10 mouse cellular contexts compared by ENCODE assay signal in the genomic region with DNA sequence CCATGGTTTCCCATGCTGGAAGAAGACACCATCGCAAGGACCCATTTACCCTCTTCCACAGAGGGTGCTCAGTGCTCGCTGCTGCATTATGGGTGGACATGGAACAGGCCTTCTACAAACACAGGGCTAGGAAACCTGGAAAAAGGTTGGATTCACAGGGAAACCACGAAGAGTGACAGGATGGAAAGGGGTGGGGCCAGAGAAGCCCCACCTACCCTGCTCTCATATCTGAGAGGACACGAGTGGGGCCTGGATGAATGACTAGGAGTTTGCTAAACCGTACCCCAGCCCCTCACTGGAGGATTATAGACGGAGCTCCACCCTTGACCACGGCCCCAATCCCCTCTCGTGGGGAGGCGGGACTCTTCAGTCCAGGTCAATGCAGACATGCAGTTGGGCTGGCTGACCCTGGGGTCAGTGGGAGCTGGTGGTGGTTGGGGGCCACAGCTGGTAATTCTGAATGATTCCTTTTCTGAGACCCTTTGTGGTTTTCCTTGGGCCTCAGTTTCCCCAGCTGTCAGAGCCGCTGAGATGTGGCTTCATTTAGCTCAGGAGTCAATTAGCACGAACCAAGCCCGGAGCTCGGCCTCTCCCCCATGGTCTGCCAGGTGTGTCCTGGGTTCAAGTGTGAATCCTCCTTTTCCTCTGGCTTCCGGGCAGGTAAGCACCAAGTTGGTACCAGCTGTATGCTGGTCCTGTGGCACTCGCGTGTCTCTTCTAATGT. TPM values are rescaled to one million over a fixed set of nuclear protein-coding genes. Genes with fewer than 3 reads are reported as not detected.
DNase-seq lines count a peak whose midpoint lies in the region; ATAC-seq and TF ChIP-seq lines count a peak whose summit lies in the region.
"Had no signal": no experiment of that assay in that cellular context is flagged by ENCODE, and none has a peak within 500 bp of the region (broad histone marks: within the 10 kb centered on the region; RNA-seq: fewer than 3 reads in every experiment).

No protein-coding gene starts in this region.

- H3K9ac ChIP-seq in CH12.LX (ENCODE audit: insufficient read depth, low read depth), result no peak overlapping the region
- no peak overlapping the region for H3K9ac ChIP-seq in forebrain, embryonic 12.5 days
- no peak overlapping the region for H3K9ac ChIP-seq in liver, embryonic 11.5 days (ENCODE audit: low read depth, low read length)

- no peak for TF ChIP-seq POLR2A in CH12.LX (IDR thresholded peaks at IDR 0.05; ENCODE audit: low read depth, low read length)

- 0 out of 2 replicates have a peak, but pooled peaks cover 5% of the 10 kb centered on the region for H3K79me2 ChIP-seq in CH12.LX (replicated peaks; ENCODE audit: control insufficient read depth, extremely low read depth, insufficient read depth, poor library complexity, severe bottlenecking)

- DNase-seq in heart, embryonic 10.5 days (ENCODE audit: low spot score), result no peak
- DNase-seq in heart, adult 18-20 months, result no peak
- no peak for DNase-seq in CH12.LX (ENCODE audit: extremely low read depth)
- DNase-seq in liver, embryonic 11.5 days (ENCODE audit: low spot score), result no peak
- DNase-seq in frontal cortex, postnatal 14 days (ENCODE audit: low spot score in 2 of 2), result no peak
- no peak for DNase-seq in thymus, adult 18-20 months

- no peak overlapping the region for H3K4me2 ChIP-seq in CH12.LX (ENCODE audit: insufficient read depth, low read depth, poor library complexity, severe bottlenecking)
- H3K4me2 ChIP-seq in forebrain, embryonic 12.5 days, result no peak overlapping the region
- H3K4me2 ChIP-seq in liver, embryonic 11.5 days, result no peak overlapping the region

- TF ChIP-seq EP300 in CH12.LX (IDR thresholded peaks at IDR 0.05; ENCODE audit: low read length), result no peak

- no peak for TF ChIP-seq RAD21 in CH12.LX (IDR thresholded peaks at IDR 0.05; ENCODE audit: low read depth, low read length)

- H3K9me3 ChIP-seq in heart, embryonic 10.5 days, result no peaks in the 10 kb centered on the region
- H3K9me3 ChIP-seq in CH12.LX (replicated peaks; ENCODE audit: low read length), result no peaks in the 10 kb centered on the region
- H3K9me3 ChIP-seq in forebrain, embryonic 12.5 days, result no peaks in the 10 kb centered on the region
- no peaks in the 10 kb centered on the region for H3K9me3 ChIP-seq in liver, embryonic 11.5 days (ENCODE audit: control insufficient read depth, low read length)
- H3K9me3 ChIP-seq: G1E had no signal

- ATAC-seq in forebrain, embryonic 12.5 days (ENCODE audit: low FRiP score), result no peak
- ATAC-seq in liver, embryonic 11.5 days (replicated peaks; ENCODE audit: low FRiP score), result no peak
- ATAC-seq in megakaryocyte-erythroid progenitor cell, adult 5-6 weeks (replicated peaks; ENCODE audit: low FRiP score, low TSS enrichment, poor library complexity, severe bottlenecking), result no peak

- dilution Hi-C loops in CH12.LX (cut with MboI; ENCODE audit: extremely low pct_ligation_motif_present, extremely low pct_unique_long_range_greater_than_20kb, low sequenced_read_pairs), result no loop called here

- in situ Hi-C loops in CH12.LX (cut with MboI; ENCODE audit: low pct_ligation_motif_present, low pct_unique_long_range_greater_than_20kb, low sequenced_read_pairs), result no loop called here

- peaks cover 19% of the 10 kb centered on the region for H3K27me3 ChIP-seq in heart, embryonic 10.5 days (ENCODE audit: insufficient read depth, poor library complexity, severe bottlenecking)
- H3K27me3 ChIP-seq in CH12.LX (replicated peaks), result no peaks in the 10 kb centered on the region
- peaks cover 13% of the 10 kb centered on the region for H3K27me3 ChIP-seq in forebrain, embryonic 12.5 days
- H3K27me3 ChIP-seq in liver, embryonic 11.5 days (replicated peaks; ENCODE audit: control insufficient read depth, insufficient read depth, low read length), result peaks cover 8% of the 10 kb centered on the region

- H3K4me1 ChIP-seq in heart, embryonic 10.5 days, result peaks cover 100% of the 10 kb centered on the region
- H3K4me1 ChIP-seq in CH12.LX (ENCODE audit: control insufficient read depth in 1 of 2, insufficient read depth in 2 of 2), result peaks cover 62 to 80% of the 10 kb centered on the region in 2 experiments
- H3K4me1 ChIP-seq in forebrain, embryonic 12.5 days, result peaks cover 90% of the 10 kb centered on the region
- peaks cover 89% of the 10 kb centered on the region for H3K4me1 ChIP-seq in liver, embryonic 11.5 days (replicated peaks; ENCODE audit: control insufficient read depth, insufficient read depth, low read length)

- no peak for TF ChIP-seq CTCF in CH12.LX (conservative IDR thresholded peaks at IDR 0.05 in 1 of 2, IDR thresholded peaks at IDR 0.05 in 1 of 2; ENCODE audit: low read depth in 2 of 2, low read length in 2 of 2)

- peak overlapping the region; percentile 86 for H3K27ac ChIP-seq in heart, embryonic 10.5 days
- peak overlapping the region; percentile 25; the same call in 1 of the 2 replicates for H3K27ac ChIP-seq in CH12.LX (ENCODE audit: insufficient read depth, low read depth)
- peak overlapping the region; percentile 71 for H3K27ac ChIP-seq in forebrain, embryonic 12.5 days
- peak overlapping the region; percentile 25; the same call in 1 of the 2 replicates for H3K27ac ChIP-seq in liver, embryonic 11.5 days (ENCODE audit: low read depth, low read length)

- H3K36me3 ChIP-seq in heart, embryonic 10.5 days, result no peaks in the 10 kb centered on the region
- H3K36me3 ChIP-seq in CH12.LX (replicated peaks in 1 of 2; ENCODE audit: control insufficient read depth in 1 of 2, insufficient read depth in 1 of 2, low read length in 1 of 2), result peaks cover 22 to 51% of the 10 kb centered on the region in 2 experiments
- no peaks in the 10 kb centered on the region for H3K36me3 ChIP-seq in forebrain, embryonic 12.5 days (replicated peaks)
- H3K36me3 ChIP-seq in liver, embryonic 11.5 days (ENCODE audit: control insufficient read depth, insufficient read depth, low read length), result no peaks in the 10 kb centered on the region; the same call in 1 of the 2 replicates

- 73% methylated on average over 16 of the region's 16 CpGs for WGBS in heart, embryonic 10.5 days
- WGBS in forebrain, embryonic 12.5 days, result 77% methylated on average over 16 of the region's 16 CpGs
- WGBS in liver, embryonic 11.5 days, result 70% methylated on average over 16 of the region's 16 CpGs

- H3K4me3 ChIP-seq in heart, embryonic 10.5 days, result 0 out of 2 replicates have a peak overlapping the region, but pooled peaks have one; percentile 35
- H3K4me3 ChIP-seq in CH12.LX (replicated peaks in 1 of 3; ENCODE audit: low read depth in 2 of 3, low read length in 2 of 3, poor library complexity in 1 of 3), result peak overlapping the region in 1 of 3 experiments; percentile 6
- no peak overlapping the region for H3K4me3 ChIP-seq in forebrain, embryonic 12.5 days (replicated peaks)
- no peak overlapping the region for H3K4me3 ChIP-seq in liver, embryonic 11.5 days (ENCODE audit: low read depth, low read length)

RNA-seq across cellular contexts. Expression of gene Smim24, which starts 19.9 kb away (rescaled TPM):
- polyA plus RNA-seq in heart, embryonic 10.5 days (2016; fragmentation: Nextera tagmentation; extraction: Ambion mirVana), result 3.4 and 4.0 TPM in 2 replicates
- total RNA-seq in heart, adult 18-20 months (2021), result 1 to 10 TPM; 1.9 to 2.2 TPM
- total RNA-seq in CH12.LX (2012; rRNA removed) (0.13 and 0.34 TPM in 2 replicates), CH12.LX (2014; rRNA removed) (not detected in 2 replicates)
- polyA plus RNA-seq in CH12.LX (2012; ENCODE audit: insufficient read length, low read depth), result 0.64 TPM in 1 of 2 replicates, not detected in the other
- 1.8 and 2.6 TPM in 2 replicates for polyA plus RNA-seq in forebrain, embryonic 12.5 days (2016; fragmentation: Nextera tagmentation; extraction: Ambion mirVana)
- 3.8 and 4.5 TPM in 2 replicates for polyA plus RNA-seq in liver, embryonic 11.5 days (2014; fragmentation: Nextera tagmentation; extraction: Ambion mirVana)
- total RNA-seq in megakaryocyte-erythroid progenitor cell, adult 5-6 weeks (2014; fragmentation: Nextera tagmentation), result 7.7 and 12.8 TPM in 2 replicates
- 7.4 and 7.5 TPM in 2 replicates for total RNA-seq in megakaryocyte-erythroid progenitor cell, adult 5-6 weeks (2017)

RNA-seq across cellular contexts. Expression of gene Gm48552, which starts 23.9 kb away (rescaled TPM):
- 1.1 and 1.7 TPM in 2 replicates for polyA plus RNA-seq in heart, embryonic 10.5 days (2016; fragmentation: Nextera tagmentation; extraction: Ambion mirVana)
- total RNA-seq in heart, adult 18-20 months (2021), result under 1 TPM in 1 of 2 experiments, not detected in 1; 0.51 TPM
- total RNA-seq in CH12.LX (2012; rRNA removed), result 0.29 and 1.1 TPM in 2 replicates
- total RNA-seq in CH12.LX (2014; rRNA removed), result 0.65 and 0.98 TPM in 2 replicates
- polyA plus RNA-seq in CH12.LX (2012; ENCODE audit: insufficient read length, low read depth), result 0.46 and 1.2 TPM in 2 replicates
- polyA plus RNA-seq in forebrain, embryonic 12.5 days (2016; fragmentation: Nextera tagmentation; extraction: Ambion mirVana), result 1.4 and 2.1 TPM in 2 replicates
- 0.62 and 0.67 TPM in 2 replicates for polyA plus RNA-seq in liver, embryonic 11.5 days (2014; fragmentation: Nextera tagmentation; extraction: Ambion mirVana)
- 4.0 TPM in 1 of 2 replicates, not detected in the other for total RNA-seq in megakaryocyte-erythroid progenitor cell, adult 5-6 weeks (2014; fragmentation: Nextera tagmentation)
- total RNA-seq in megakaryocyte-erythroid progenitor cell, adult 5-6 weeks (2017), result not detected in 2 replicates
- total RNA-seq: common myeloid progenitor, adult 5-6 weeks had no signal

RNA-seq across cellular contexts. Expression of gene Gm48551, which starts 28.5 kb away (rescaled TPM):
- polyA plus RNA-seq in heart, embryonic 10.5 days (2016; fragmentation: Nextera tagmentation; extraction: Ambion mirVana), result 2.2 and 3.1 TPM in 2 replicates
- total RNA-seq in heart, adult 18-20 months (2021), result 1 to 10 TPM in 1 of 2 experiments, under 1 TPM in 1; 0.65 to 2.3 TPM
- total RNA-seq in CH12.LX (2012; rRNA removed), result 1.2 and 1.5 TPM in 2 replicates
- 0.96 and 1.0 TPM in 2 replicates for total RNA-seq in CH12.LX (2014; rRNA removed)
- polyA plus RNA-seq in CH12.LX (2012; ENCODE audit: insufficient read length, low read depth), result 3.2 and 3.4 TPM in 2 replicates
- 4.2 and 4.6 TPM in 2 replicates for polyA plus RNA-seq in forebrain, embryonic 12.5 days (2016; fragmentation: Nextera tagmentation; extraction: Ambion mirVana)
- 1.3 and 1.9 TPM in 2 replicates for polyA plus RNA-seq in liver, embryonic 11.5 days (2014; fragmentation: Nextera tagmentation; extraction: Ambion mirVana)
- total RNA-seq in megakaryocyte-erythroid progenitor cell, adult 5-6 weeks (2014; fragmentation: Nextera tagmentation), result 1.2 and 6.3 TPM in 2 replicates
- total RNA-seq in megakaryocyte-erythroid progenitor cell, adult 5-6 weeks (2017), result 0.11 and 2.6 TPM in 2 replicates

RNA-seq across cellular contexts. Expression of gene Dohh, which starts 28.5 kb away (rescaled TPM):
- 100 and 105 TPM in 2 replicates for polyA plus RNA-seq in heart, embryonic 10.5 days (2016; fragmentation: Nextera tagmentation; extraction: Ambion mirVana)
- 10 to 100 TPM; 49.9 to 59.6 TPM for total RNA-seq in heart, adult 18-20 months (2021)
- total RNA-seq in CH12.LX (2012; rRNA removed) (131 and 143 TPM in 2 replicates), CH12.LX (2014; rRNA removed) (81.7 and 83.0 TPM in 2 replicates)
- 78.2 and 93.5 TPM in 2 replicates for polyA plus RNA-seq in CH12.LX (2012; ENCODE audit: insufficient read length, low read depth)
- 68.1 and 68.5 TPM in 2 replicates for polyA plus RNA-seq in forebrain, embryonic 12.5 days (2016; fragmentation: Nextera tagmentation; extraction: Ambion mirVana)
- polyA plus RNA-seq in liver, embryonic 11.5 days (2014; fragmentation: Nextera tagmentation; extraction: Ambion mirVana), result 97.4 and 99.3 TPM in 2 replicates
- 12.3 and 31.4 TPM in 2 replicates for total RNA-seq in megakaryocyte-erythroid progenitor cell, adult 5-6 weeks (2014; fragmentation: Nextera tagmentation)
- 31.2 and 37.8 TPM in 2 replicates for total RNA-seq in megakaryocyte-erythroid progenitor cell, adult 5-6 weeks (2017)

RNA-seq across cellular contexts. Expression of gene Fzr1, which starts 34.4 kb away (rescaled TPM):
- 105 and 117 TPM in 2 replicates for polyA plus RNA-seq in heart, embryonic 10.5 days (2016; fragmentation: Nextera tagmentation; extraction: Ambion mirVana)
- 10 to 100 TPM; 27.6 to 35.6 TPM for total RNA-seq in heart, adult 18-20 months (2021)
- total RNA-seq in CH12.LX (2012; rRNA removed), result 38.8 and 44.5 TPM in 2 replicates
- 29.5 and 33.1 TPM in 2 replicates for total RNA-seq in CH12.LX (2014; rRNA removed)
- polyA plus RNA-seq in CH12.LX (2012; ENCODE audit: insufficient read length, low read depth), result 67.7 and 75.4 TPM in 2 replicates
- 145 and 148 TPM in 2 replicates for polyA plus RNA-seq in forebrain, embryonic 12.5 days (2016; fragmentation: Nextera tagmentation; extraction: Ambion mirVana)
- polyA plus RNA-seq in liver, embryonic 11.5 days (2014; fragmentation: Nextera tagmentation; extraction: Ambion mirVana), result 74.0 and 75.9 TPM in 2 replicates
- total RNA-seq in megakaryocyte-erythroid progenitor cell, adult 5-6 weeks (2014; fragmentation: Nextera tagmentation), result 28.5 and 50.0 TPM in 2 replicates
- total RNA-seq in megakaryocyte-erythroid progenitor cell, adult 5-6 weeks (2017), result 12.2 and 14.9 TPM in 2 replicates

Comparison
In these comparisons a context has a peak if more than half of its experiments do, and no peak if none do; other contexts are left out.
1. H3K27ac ChIP-seq: peak in every context shown above with its lines; median percentile 86 in heart, embryonic 10.5 days; 71 in forebrain, embryonic 12.5 days; 25 in CH12.LX; 25 in liver, embryonic 11.5 days.